Mouse (Mus musculus) ES-Bruce4 (cell line): ENCODE measurements at regions not wholly inside any gene's neighbourhood (a gene's known extent, or its start where the extent isn't known, plus 50 kb on each side); places are given as distances from the start of the nearest gene placed in this dataset.

Source experiments
- CTCF ChIP-seq: IDR thresholded peaks from one replicate; pipeline ENCODE4 v1.8.1; 2011; ENCODE audit warnings: low read depth, low read length
- POLR2A ChIP-seq: IDR thresholded peaks from one replicate; pipeline ENCODE4 v1.8.1; 2011; ENCODE audit warnings: low read length; ENCODE audit not compliant: insufficient read depth

GRCm38 (mm10) chr3:66488724-66489123 is 192.1 kb upstream of the Veph1 start:
- TF ChIP-seq CTCF (no peak), POLR2A (no peak)
